8 mouse cellular contexts compared by ENCODE assay signal in the genomic region with DNA sequence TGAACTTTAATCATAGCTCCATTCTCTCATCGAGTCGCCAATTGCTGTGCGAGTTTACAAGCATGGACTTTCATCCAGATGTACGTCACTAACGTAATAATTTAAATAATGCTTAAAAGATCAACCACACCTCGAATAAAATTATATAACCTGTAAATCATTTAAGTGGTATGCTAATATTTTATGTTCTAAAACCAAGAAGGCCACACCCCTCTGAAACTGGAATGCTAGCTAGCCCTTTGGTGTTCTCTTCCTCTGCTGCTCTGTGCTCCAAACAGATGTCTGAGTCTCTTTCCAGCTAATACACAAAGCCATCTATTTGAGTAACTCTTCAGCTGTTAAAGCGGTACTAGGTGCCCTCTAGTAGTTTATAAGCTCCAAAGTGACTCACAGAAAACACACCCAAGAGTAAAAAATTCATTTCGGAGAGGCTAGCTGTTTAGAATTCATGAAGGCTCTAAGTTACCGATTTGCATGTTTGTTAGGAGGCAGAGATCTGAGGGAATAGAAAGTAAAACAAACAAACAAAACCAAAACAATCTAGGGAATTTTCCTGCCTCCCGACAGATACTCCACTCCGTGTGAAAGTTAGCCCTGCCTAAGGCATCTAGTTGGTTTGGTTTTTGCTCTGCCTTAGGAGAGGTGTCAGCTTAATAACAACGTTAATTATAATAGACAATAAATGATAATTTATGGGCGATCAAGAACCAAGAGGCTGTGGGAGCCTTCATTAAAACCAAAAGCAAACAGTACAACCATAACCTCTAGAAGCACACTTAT. TPM values are rescaled to one million over a fixed set of nuclear protein-coding genes. Genes with fewer than 3 reads are reported as not detected.
DNase-seq lines count a peak whose midpoint lies in the region; ATAC-seq lines count a peak whose summit lies in the region.

No protein-coding gene starts in this region.

- H3K9me3 ChIP-seq in forebrain, embryonic 11.5 days (ENCODE audit: control insufficient read depth, low read length): no peaks in the 10 kb centered on the region
- no peaks in the 10 kb centered on the region for H3K9me3 ChIP-seq in intestine, embryonic 16.5 days (ENCODE audit: control insufficient read depth, low read length)
- H3K9me3 ChIP-seq in lung, embryonic 16.5 days (ENCODE audit: control insufficient read depth, low read length): no peaks in the 10 kb centered on the region

- 0 out of 2 replicates have a peak, but pooled peaks cover 2% of the 10 kb centered on the region for H3K4me1 ChIP-seq in forebrain, embryonic 11.5 days (replicated peaks; ENCODE audit: control insufficient read depth, insufficient read depth, low read length)
- H3K4me1 ChIP-seq in intestine, embryonic 16.5 days (ENCODE audit: control insufficient read depth, insufficient read depth, low read length): peaks cover 10% of the 10 kb centered on the region; the same call in 1 of the 2 replicates
- peaks cover 26% of the 10 kb centered on the region for H3K4me1 ChIP-seq in lung, embryonic 16.5 days (replicated peaks; ENCODE audit: control insufficient read depth, insufficient read depth, low read length)

- H3K9ac ChIP-seq in forebrain, embryonic 11.5 days (ENCODE audit: low read length): peak overlapping the region; percentile 61; the same call in 1 of the 2 replicates
- no peak overlapping the region for H3K9ac ChIP-seq in intestine, embryonic 16.5 days (ENCODE audit: low read depth, low read length)
- peak overlapping the region; percentile 54 for H3K9ac ChIP-seq in lung, embryonic 16.5 days (ENCODE audit: low read length)

- no peak overlapping the region for H3K4me3 ChIP-seq in forebrain, embryonic 11.5 days (ENCODE audit: low read depth, low read length)
- peak overlapping the region; percentile 12; the same call in 1 of the 2 replicates for H3K4me3 ChIP-seq in intestine, embryonic 16.5 days (ENCODE audit: low read length)
- H3K4me3 ChIP-seq in lung, embryonic 16.5 days (ENCODE audit: low read length): peak overlapping the region; percentile 88

- peaks cover 4% of the 10 kb centered on the region for H3K36me3 ChIP-seq in forebrain, embryonic 11.5 days (ENCODE audit: control insufficient read depth, insufficient read depth, low read length)
- H3K36me3 ChIP-seq in intestine, embryonic 16.5 days (ENCODE audit: control insufficient read depth, insufficient read depth, low read length): peaks cover 4% of the 10 kb centered on the region; the same call in 1 of the 2 replicates
- peaks cover 8% of the 10 kb centered on the region; the same call in 1 of the 2 replicates for H3K36me3 ChIP-seq in lung, embryonic 16.5 days (ENCODE audit: control insufficient read depth, insufficient read depth, low read length)

- WGBS in forebrain, embryonic 11.5 days: 79% methylated on average over 13 of the region's 13 CpGs
- WGBS in intestine, embryonic 16.5 days: 46% methylated on average over 13 of the region's 13 CpGs
- WGBS in lung, embryonic 16.5 days: 49% methylated on average over 13 of the region's 13 CpGs

- H3K27me3 ChIP-seq in forebrain, embryonic 11.5 days (ENCODE audit: control insufficient read depth, insufficient read depth, low read length): no peaks in the 10 kb centered on the region
- no peaks in the 10 kb centered on the region for H3K27me3 ChIP-seq in intestine, embryonic 16.5 days (replicated peaks; ENCODE audit: control insufficient read depth, insufficient read depth, low read length)
- H3K27me3 ChIP-seq in lung, embryonic 16.5 days (ENCODE audit: control insufficient read depth, insufficient read depth, low read depth, low read length): no peaks in the 10 kb centered on the region

- peak overlapping the region; percentile 56; the same call in 1 of the 2 replicates for H3K4me2 ChIP-seq in forebrain, embryonic 11.5 days (ENCODE audit: low read depth, low read length, severe bottlenecking)
- peak overlapping the region; percentile 60 for H3K4me2 ChIP-seq in intestine, embryonic 16.5 days (ENCODE audit: low read depth, low read length)
- H3K4me2 ChIP-seq in lung, embryonic 16.5 days (ENCODE audit: low read depth, low read length): peak overlapping the region; percentile 75

- peak overlapping the region; percentile 78; the same call in 1 of the 2 replicates for H3K27ac ChIP-seq in forebrain, embryonic 11.5 days (ENCODE audit: low read depth, low read length)
- peak overlapping the region; percentile 75 for H3K27ac ChIP-seq in intestine, embryonic 16.5 days (ENCODE audit: low read length)
- peak overlapping the region; percentile 95 for H3K27ac ChIP-seq in lung, embryonic 16.5 days (ENCODE audit: low read length)

- DNase-seq in embryo, embryonic 10.5 days (ENCODE audit: low spot score): peak; percentile 26
- no peak for DNase-seq in embryo, embryonic 10 days (ENCODE audit: low spot score)
- no peak for DNase-seq in forebrain, embryonic 11.5 days (ENCODE audit: low spot score)
- DNase-seq in yolk sac, embryonic 10.5 days (ENCODE audit: low spot score): no peak
- DNase-seq in thymus, postnatal 14 days: no peak
- no peak for DNase-seq in urinary bladder, adult 18-20 months (ENCODE audit: low spot score in 2 of 2)

- ATAC-seq in forebrain, embryonic 11.5 days (replicated peaks; ENCODE audit: low FRiP score): no peak
- ATAC-seq in intestine, embryonic 16.5 days: no peak
- ATAC-seq in lung, embryonic 16.5 days (ENCODE audit: low read depth): no peak

RNA-seq across cellular contexts. Expression of gene Ccng2, which starts 1.1 kb away (rescaled TPM):
- polyA plus RNA-seq in forebrain, embryonic 11.5 days (2014; fragmentation: Nextera tagmentation; extraction: Ambion mirVana): 80.7 and 84.6 TPM in 2 replicates
- 27.3 and 30.8 TPM in 2 replicates for polyA plus RNA-seq in intestine, embryonic 16.5 days (2015; fragmentation: Nextera tagmentation; extraction: Ambion mirVana)
- 60.1 and 65.6 TPM in 2 replicates for polyA plus RNA-seq in lung, embryonic 16.5 days (2015; fragmentation: Nextera tagmentation; extraction: Ambion mirVana)

RNA-seq across cellular contexts. Expression of gene 2010109A12Rik, which starts 59.7 kb away (rescaled TPM):
- 1.7 and 2.7 TPM in 2 replicates for polyA plus RNA-seq in forebrain, embryonic 11.5 days (2014; fragmentation: Nextera tagmentation; extraction: Ambion mirVana)
- polyA plus RNA-seq in intestine, embryonic 16.5 days (2015; fragmentation: Nextera tagmentation; extraction: Ambion mirVana): 1.8 and 2.1 TPM in 2 replicates
- 1.9 and 3.5 TPM in 2 replicates for polyA plus RNA-seq in lung, embryonic 16.5 days (2015; fragmentation: Nextera tagmentation; extraction: Ambion mirVana)

RNA-seq across cellular contexts. Expression of gene Ccni, which starts 59.7 kb away (rescaled TPM):
- polyA plus RNA-seq in forebrain, embryonic 11.5 days (2014; fragmentation: Nextera tagmentation; extraction: Ambion mirVana): 168 and 181 TPM in 2 replicates
- polyA plus RNA-seq in intestine, embryonic 16.5 days (2015; fragmentation: Nextera tagmentation; extraction: Ambion mirVana): 67.5 and 69.2 TPM in 2 replicates
- 105 and 107 TPM in 2 replicates for polyA plus RNA-seq in lung, embryonic 16.5 days (2015; fragmentation: Nextera tagmentation; extraction: Ambion mirVana)
